21 mouse cellular contexts compared by ENCODE assay signal in genomic region chr10:101816902-101817301, GRCm38 (mm10).
A peak's percentile ranks its signal among the peaks of the same experiment; 100 is the strongest.
DNase-seq lines count a peak whose midpoint lies in the region; ATAC-seq lines count a peak whose summit lies in the region.
"Had no signal": no experiment of that assay in that cellular context is flagged by ENCODE, and none has a peak within 500 bp of the region (broad histone marks: within the 10 kb centered on the region; RNA-seq: fewer than 3 reads in every experiment).

No protein-coding gene starts in this region.

- no peaks in the 10 kb centered on the region for H3K4me1 ChIP-seq in hindbrain, embryonic 12.5 days
- no peaks in the 10 kb centered on the region for H3K4me1 ChIP-seq in hindbrain, embryonic 11.5 days (replicated peaks; ENCODE audit: control insufficient read depth, insufficient read depth, low read length)
- H3K4me1 ChIP-seq in midbrain, embryonic 12.5 days, result no peaks in the 10 kb centered on the region
- no peaks in the 10 kb centered on the region for H3K4me1 ChIP-seq in liver, embryonic 12.5 days
- H3K4me1 ChIP-seq: embryonic facial prominence, embryonic 13.5 days; heart, embryonic 15.5 days; limb, embryonic 15.5 days; neural tube, embryonic 12.5 days had no signal

- H3K9me3 ChIP-seq in hindbrain, embryonic 12.5 days (replicated peaks), result no peaks in the 10 kb centered on the region
- no peaks in the 10 kb centered on the region for H3K9me3 ChIP-seq in hindbrain, embryonic 11.5 days (ENCODE audit: control insufficient read depth, low read length)
- no peaks in the 10 kb centered on the region for H3K9me3 ChIP-seq in midbrain, embryonic 12.5 days
- H3K9me3 ChIP-seq in liver, embryonic 12.5 days (replicated peaks), result no peaks in the 10 kb centered on the region
- H3K9me3 ChIP-seq: embryonic facial prominence, embryonic 13.5 days; heart, embryonic 15.5 days; limb, embryonic 15.5 days; neural tube, embryonic 12.5 days had no signal

- peak; percentile 56; the same call in 1 of the 2 replicates for ATAC-seq in hindbrain, embryonic 12.5 days (ENCODE audit: low FRiP score)
- ATAC-seq in hindbrain, embryonic 11.5 days (ENCODE audit: low FRiP score), result no peak
- ATAC-seq in midbrain, embryonic 12.5 days (ENCODE audit: low FRiP score, low read depth), result peak; percentile 54; the same call in 1 of the 2 replicates
- no peak for ATAC-seq in liver, embryonic 12.5 days
- ATAC-seq: Patski had no signal

- H3K27me3 ChIP-seq in hindbrain, embryonic 12.5 days, result no peaks in the 10 kb centered on the region
- H3K27me3 ChIP-seq in hindbrain, embryonic 11.5 days (ENCODE audit: control insufficient read depth, insufficient read depth, low read length), result no peaks in the 10 kb centered on the region
- no peaks in the 10 kb centered on the region for H3K27me3 ChIP-seq in midbrain, embryonic 12.5 days
- H3K27me3 ChIP-seq in liver, embryonic 12.5 days (replicated peaks), result no peaks in the 10 kb centered on the region
- H3K27me3 ChIP-seq: embryonic facial prominence, embryonic 13.5 days; heart, embryonic 15.5 days; limb, embryonic 15.5 days; neural tube, embryonic 12.5 days; Patski had no signal

- WGBS in hindbrain, embryonic 12.5 days, result 74% methylated on average over 5 of the region's 5 CpGs
- WGBS in hindbrain, embryonic 11.5 days, result 84% methylated on average over 5 of the region's 5 CpGs
- 75% methylated on average over 5 of the region's 5 CpGs for WGBS in midbrain, embryonic 12.5 days
- WGBS in liver, embryonic 12.5 days (ENCODE audit: insufficient replicate concordance), result 67% methylated on average over 5 of the region's 5 CpGs

- H3K27ac ChIP-seq in hindbrain, embryonic 12.5 days, result no peak overlapping the region
- no peak overlapping the region for H3K27ac ChIP-seq in hindbrain, embryonic 11.5 days (ENCODE audit: low read depth, low read length)
- no peak overlapping the region; the same call in 1 of the 2 replicates for H3K27ac ChIP-seq in midbrain, embryonic 12.5 days (replicated peaks)
- no peak overlapping the region for H3K27ac ChIP-seq in liver, embryonic 12.5 days
- H3K27ac ChIP-seq: embryonic facial prominence, embryonic 13.5 days; heart, embryonic 15.5 days; kidney, postnatal 0 days; limb, embryonic 15.5 days; neural tube, embryonic 12.5 days had no signal

- no peak for DNase-seq in hindbrain, embryonic 11.5 days (ENCODE audit: low spot score)
- peak; percentile 58 for DNase-seq in brain, adult 2 months (ENCODE audit: low read depth, low spot score)
- DNase-seq in brain, embryonic 18.5 days (ENCODE audit: low read depth, low spot score), result peak; percentile 22
- DNase-seq in liver, result no peak
- DNase-seq in retina, postnatal 1 day, result no peak
- DNase-seq: adrenal gland, postnatal 36 days; cerebellum, postnatal 25 days; heart, adult 18-20 months; kidney, adult 11 months; lung, adult 18-20 months; lung, postnatal 36 days; thymus, postnatal 4 days had no signal

- H3K36me3 ChIP-seq in hindbrain, embryonic 12.5 days, result no peaks in the 10 kb centered on the region
- no peaks in the 10 kb centered on the region for H3K36me3 ChIP-seq in hindbrain, embryonic 11.5 days (ENCODE audit: control insufficient read depth, insufficient read depth, low read length)
- no peaks in the 10 kb centered on the region for H3K36me3 ChIP-seq in midbrain, embryonic 12.5 days
- no peaks in the 10 kb centered on the region for H3K36me3 ChIP-seq in liver, embryonic 12.5 days
- H3K36me3 ChIP-seq: embryonic facial prominence, embryonic 13.5 days; heart, embryonic 15.5 days; limb, embryonic 15.5 days; neural tube, embryonic 12.5 days had no signal

- H3K4me2 ChIP-seq in hindbrain, embryonic 12.5 days (replicated peaks), result no peak overlapping the region
- H3K4me2 ChIP-seq in hindbrain, embryonic 11.5 days (replicated peaks; ENCODE audit: low read depth, low read length), result no peak overlapping the region
- H3K4me2 ChIP-seq in midbrain, embryonic 12.5 days (replicated peaks), result no peak overlapping the region
- H3K4me2 ChIP-seq in liver, embryonic 12.5 days, result no peak overlapping the region
- H3K4me2 ChIP-seq: embryonic facial prominence, embryonic 13.5 days; heart, embryonic 15.5 days; limb, embryonic 15.5 days; neural tube, embryonic 12.5 days had no signal

- H3K4me3 ChIP-seq in hindbrain, embryonic 12.5 days, result no peak overlapping the region
- no peak overlapping the region for H3K4me3 ChIP-seq in hindbrain, embryonic 11.5 days (ENCODE audit: low read depth, low read length)
- H3K4me3 ChIP-seq in midbrain, embryonic 12.5 days, result no peak overlapping the region
- no peak overlapping the region for H3K4me3 ChIP-seq in liver, embryonic 12.5 days
- H3K4me3 ChIP-seq: embryonic facial prominence, embryonic 13.5 days; heart, embryonic 15.5 days; limb, embryonic 15.5 days; neural tube, embryonic 12.5 days had no signal

- H3K9ac ChIP-seq in hindbrain, embryonic 12.5 days, result no peak overlapping the region
- no peak overlapping the region for H3K9ac ChIP-seq in hindbrain, embryonic 11.5 days (ENCODE audit: low read depth, low read length)
- H3K9ac ChIP-seq in midbrain, embryonic 12.5 days (replicated peaks), result no peak overlapping the region
- no peak overlapping the region for H3K9ac ChIP-seq in liver, embryonic 12.5 days
- H3K9ac ChIP-seq: embryonic facial prominence, embryonic 13.5 days; heart, embryonic 15.5 days; limb, embryonic 15.5 days; neural tube, embryonic 12.5 days had no signal

Comparison
In these comparisons a context has a peak if more than half of its experiments do, and no peak if none do; other contexts are left out.
1. ATAC-seq: peak in hindbrain, embryonic 12.5 days (single experiment) and midbrain, embryonic 12.5 days (single experiment); none in hindbrain, embryonic 11.5 days (single experiment) and liver, embryonic 12.5 days (single experiment).
2. DNase-seq: peak in brain, adult 2 months (single experiment) and brain, embryonic 18.5 days (single experiment); none in hindbrain, embryonic 11.5 days (single experiment), liver (single experiment) and retina, postnatal 1 day (single experiment).